In the genomic region with DNA sequence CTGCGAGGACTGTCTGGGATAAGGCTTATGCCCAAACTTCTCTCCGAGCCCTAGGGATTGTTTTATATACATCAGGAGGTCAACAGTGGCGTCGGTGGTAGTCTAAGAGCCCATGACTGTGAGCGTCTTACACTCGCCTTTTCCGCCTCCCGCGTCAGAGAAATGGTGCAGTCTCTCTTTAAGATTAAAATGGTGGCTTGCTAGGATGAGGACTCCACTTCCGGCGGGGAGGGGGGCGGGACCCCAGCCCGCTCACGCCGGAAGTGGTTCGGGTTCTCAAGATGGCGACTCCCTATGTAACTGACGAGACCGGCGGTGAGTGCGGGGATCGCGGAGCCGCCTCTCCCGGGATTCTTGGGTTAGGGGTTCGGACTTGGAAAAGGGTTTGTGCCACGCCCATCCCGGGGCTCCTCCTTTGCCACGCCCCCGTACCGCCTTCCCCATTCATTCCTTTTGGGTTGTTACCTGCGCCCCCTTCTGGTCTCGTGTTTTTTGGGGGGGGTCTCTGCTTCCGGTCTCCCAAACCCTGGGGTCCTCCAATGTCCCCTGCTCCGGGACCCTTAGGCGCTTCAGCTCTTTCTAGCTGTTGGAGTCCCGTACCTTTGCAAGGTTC, we compare ENCODE assay signal across 1 mouse cellular context.
TF ChIP-seq lines count a peak whose summit lies in the region.

No protein-coding gene starts in this region.

TF ChIP-seq in myocyte, 11 proteins besides CTCF, POLR2A, EP300 and RAD21:
- TF ChIP-seq TCF12 (IDR thresholded peaks at IDR 0.05; ENCODE audit: insufficient read depth, poor library complexity, severe bottlenecking) (no peak), POLR2AphosphoS2 (IDR thresholded peaks at IDR 0.05; ENCODE audit: insufficient read length, low read depth) (peak; percentile 20)
TF ChIP-seq in myocyte: peak in this region for 1.
